Mouse (Mus musculus) CH12.LX (cell line): ENCODE results near the gene Gsg1l. TPM values are rescaled to one million over a fixed set of nuclear protein-coding genes. Genes with fewer than 3 reads are reported as not detected.

ENCODE experiments used
- DNase-seq: peaks from one replicate; pipeline ENCODE4 v3.0.0-alpha.2; 2013; ENCODE audit errors: extremely low read depth
- H3K27ac ChIP-seq: 2 replicates; pipeline ENCODE4 v1.5.1; 2012; ENCODE audit warnings: low read depth, mild to moderate bottlenecking, control low read depth, moderate library complexity; ENCODE audit not compliant: insufficient read depth
- H3K27me3 ChIP-seq: replicated peaks from 2 replicates; pipeline ENCODE3; 2012; ENCODE audit warnings: inconsistent platforms
- H3K36me3 ChIP-seq, 2 experiments: replicated peaks in 1 of 2; 2 replicates each; pipeline versions ENCODE3 to v1.6.1; 2012; ENCODE audit warnings: inconsistent platforms in 1 of 2, low read length in 1 of 2, mild to moderate bottlenecking in 1 of 2, mixed read lengths in 1 of 2, moderate library complexity in 1 of 2; ENCODE audit not compliant: control insufficient read depth in 1 of 2, insufficient read depth in 1 of 2
- H3K4me1 ChIP-seq, 2 experiments: 2 replicates each; pipeline ENCODE4 v1.6.1; 2012; ENCODE audit warnings: inconsistent platforms in 1 of 2, moderate library complexity in 1 of 2; ENCODE audit not compliant: insufficient read depth in 2 of 2, control insufficient read depth in 1 of 2
- H3K4me2 ChIP-seq: 2 replicates; pipeline ENCODE4 v1.6.1; 2012; ENCODE audit warnings: low read depth, mild to moderate bottlenecking, control low read depth; ENCODE audit not compliant: poor library complexity, insufficient read depth, severe bottlenecking
- H3K4me3 ChIP-seq, 3 experiments: fragments of 150-350 bp in 1 of 3; sonication (generic) in 1 of 3; replicated peaks in 1 of 3; 2 replicates each; pipeline versions ENCODE3 to v1.5.1; 2011 to 2012; ENCODE audit warnings: low read depth in 2 of 3, low read length in 2 of 3, mild to moderate bottlenecking in 2 of 3, moderate library complexity in 2 of 3, control low read depth in 1 of 3, improper control_type of control experiment in 1 of 3, inconsistent platforms in 1 of 3, mixed read lengths in 1 of 3; ENCODE audit not compliant: poor library complexity in 1 of 3
- H3K79me2 ChIP-seq: replicated peaks from 2 replicates; pipeline ENCODE4 v1.6.1; 2012; ENCODE audit warnings: mild to moderate bottlenecking, moderate library complexity; ENCODE audit not compliant: control insufficient read depth, poor library complexity, insufficient read depth, severe bottlenecking; ENCODE audit errors: extremely low read depth
- H3K9ac ChIP-seq: 2 replicates; pipeline ENCODE4 v1.6.1; 2012; ENCODE audit warnings: low read depth, mild to moderate bottlenecking, control low read depth, moderate library complexity; ENCODE audit not compliant: insufficient read depth
- H3K9me3 ChIP-seq: replicated peaks from 2 replicates; pipeline ENCODE3; 2012; ENCODE audit warnings: low read length, inconsistent platforms, mixed read lengths
- BHLHE40 ChIP-seq: IDR thresholded peaks from 2 replicates; pipeline ENCODE4 v1.6.1; 2011; ENCODE audit warnings: mild to moderate bottlenecking, low read depth, low read length, improper control_type of control experiment
- CHD1 ChIP-seq: IDR thresholded peaks from 2 replicates; pipeline ENCODE4 v1.6.1; 2012; ENCODE audit warnings: low read depth, low read length, improper control_type of control experiment, inconsistent platforms
- ELF1 ChIP-seq: IDR thresholded peaks from 2 replicates; pipeline ENCODE4 v1.6.1; 2014; ENCODE audit warnings: low read depth, mild to moderate bottlenecking, inconsistent platforms, low read length, improper control_type of control experiment
- KAT2A ChIP-seq: IDR thresholded peaks from 2 replicates; pipeline ENCODE4 v1.6.1; 2012; ENCODE audit warnings: low read length, improper control_type of control experiment, inconsistent platforms; ENCODE audit not compliant: insufficient replicate concordance
- MAFK ChIP-seq: IDR thresholded peaks from 2 replicates; pipeline ENCODE4 v1.6.1; 2011; ENCODE audit warnings: low read length, improper control_type of control experiment; ENCODE audit not compliant: insufficient replicate concordance
- MAX ChIP-seq: IDR thresholded peaks from 2 replicates; pipeline ENCODE4 v1.6.1; 2011; ENCODE audit warnings: low read length, improper control_type of control experiment
- MAZ ChIP-seq: IDR thresholded peaks from 2 replicates; pipeline ENCODE4 v1.6.1; 2012; ENCODE audit warnings: low read depth, mild to moderate bottlenecking, inconsistent platforms, low read length, improper control_type of control experiment, moderate library complexity
- NELFE ChIP-seq: IDR thresholded peaks from 2 replicates; pipeline ENCODE4 v1.6.1; 2011; ENCODE audit warnings: low read depth, low read length, improper control_type of control experiment
- NRF1 ChIP-seq: IDR thresholded peaks from 2 replicates; pipeline ENCODE4 v1.6.1; 2014; ENCODE audit warnings: low read depth, mild to moderate bottlenecking, inconsistent platforms, low read length, improper control_type of control experiment, moderate library complexity
- POLR2A ChIP-seq: IDR thresholded peaks from 2 replicates; pipeline ENCODE4 v1.6.1; 2011; ENCODE audit warnings: low read depth, mild to moderate bottlenecking, improper control_type of control experiment, low read length
- POLR2AphosphoS2 ChIP-seq: IDR thresholded peaks from 2 replicates; pipeline ENCODE4 v1.6.1; 2011; ENCODE audit warnings: low read depth, low read length, improper control_type of control experiment
- SMC3 ChIP-seq: IDR thresholded peaks from 2 replicates; pipeline ENCODE4 v1.6.1; 2011; ENCODE audit warnings: low read depth, low read length, improper control_type of control experiment
- TBP ChIP-seq: conservative IDR thresholded peaks from 2 replicates; pipeline ENCODE4 v1.6.1; 2011; ENCODE audit warnings: low read depth, low read length, improper control_type of control experiment
- UBTF ChIP-seq: IDR thresholded peaks from 2 replicates; pipeline ENCODE4 v1.6.1; 2012; ENCODE audit warnings: low read depth, mild to moderate bottlenecking, inconsistent platforms, low read length, improper control_type of control experiment, moderate library complexity
- USF1 ChIP-seq: IDR thresholded peaks from 2 replicates; pipeline ENCODE4 v1.6.1; 2014; ENCODE audit warnings: low read depth, mild to moderate bottlenecking, inconsistent platforms, low read length, improper control_type of control experiment
- ZC3H11A ChIP-seq: IDR thresholded peaks from 2 replicates; pipeline ENCODE4 v1.6.1; 2012; ENCODE audit warnings: low read depth, mild to moderate bottlenecking, inconsistent platforms, low read length, improper control_type of control experiment
- ZMIZ1 ChIP-seq: IDR thresholded peaks from 2 replicates; pipeline ENCODE4 v1.6.1; 2012; ENCODE audit warnings: low read depth, mild to moderate bottlenecking, inconsistent platforms, low read length, improper control_type of control experiment
- ZNF384 ChIP-seq: IDR thresholded peaks from 2 replicates; pipeline ENCODE4 v1.6.1; 2012; ENCODE audit warnings: low read depth, low read length, improper control_type of control experiment, inconsistent platforms
- dilution Hi-C: fragments of 300-500 bp; cut with MboI; formaldehyde crosslinking; loops from 2 replicates; pipeline ENCODE4 v1.14.3; 2020; ENCODE audit warnings: low sequenced_read_pairs; ENCODE audit not compliant: extremely low pct_unique_long_range_greater_than_20kb, extremely low pct_ligation_motif_present
- in situ Hi-C: fragments of 300-500 bp; cut with MboI; formaldehyde crosslinking; loops from 3 replicates; pipeline ENCODE4 v1.14.3; 2019; ENCODE audit warnings: low sequenced_read_pairs, low pct_ligation_motif_present, low pct_unique_long_range_greater_than_20kb, mixed read lengths
- polyA plus RNA-seq: library from polyadenylated mRNA; unstranded; fragments of >175 nt; gene quantifications from 2 replicates; pipeline ENCODE4 v1.2.1, GENCODE M21; 2012; ENCODE audit warnings: low read depth; ENCODE audit not compliant: insufficient read length
- total RNA-seq, 2 experiments: library from RNA; depleted of rRNA; stranded (reverse); fragments of 300-350 nt in 1 of 2; fragments of >200 nt in 1 of 2; gene quantifications; 2 replicates each; pipeline ENCODE4 v1.2.3; 2012 to 2014

The Gsg1l gene
- total and polyA plus RNA-seq, 3 experiments: not detected

DNA sequence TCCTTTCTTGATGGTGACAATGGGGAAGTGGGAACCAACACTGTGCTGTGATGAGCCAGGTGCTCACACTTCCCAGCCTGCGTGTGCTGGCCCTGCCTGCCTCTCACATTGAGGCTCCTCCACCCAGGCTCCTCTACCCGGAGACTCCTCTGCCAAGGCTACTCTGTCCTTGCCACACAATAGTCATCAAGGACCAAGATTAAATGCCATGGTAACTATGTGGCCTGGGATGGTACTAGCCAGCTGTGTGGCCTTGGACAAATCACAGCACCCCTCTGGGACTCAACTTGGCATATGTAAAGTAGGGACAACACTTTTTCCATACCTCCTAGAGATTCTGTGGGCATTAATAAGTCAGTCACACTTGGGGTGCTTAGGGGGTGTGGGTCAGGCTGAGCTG lies 182.3 kb downstream of the Gsg1l start:
- no peak overlapping the region for H3K9ac ChIP-seq
- H3K9me3 ChIP-seq: peaks cover 13% of the 10 kb centered on the region
- H3K36me3 ChIP-seq: no peaks in the 10 kb centered on the region
- peaks cover 24% of the 10 kb centered on the region for H3K27me3 ChIP-seq
- no peak overlapping the region for H3K4me2 ChIP-seq
- H3K27ac ChIP-seq: no peak overlapping the region
- dilution Hi-C loops: no loop called here
- no peak overlapping the region for H3K4me3 ChIP-seq
- peaks cover 4 to 19% of the 10 kb centered on the region in 2 experiments for H3K4me1 ChIP-seq
- H3K79me2 ChIP-seq: no peaks in the 10 kb centered on the region
- in situ Hi-C loops: no loop called here
- no peak for DNase-seq
- no peak for TF ChIP-seq NELFE

GRCm38 (mm10) chr7:125899036-125899435 lies 183.2 kb downstream of the Gsg1l start:
- H3K4me1 ChIP-seq: peaks cover 4 to 19% of the 10 kb centered on the region in 2 experiments
- no peak overlapping the region for H3K4me2 ChIP-seq
- dilution Hi-C loops (no loop called here), in situ Hi-C loops (no loop called here)
- H3K4me3 ChIP-seq: no peak overlapping the region
- no peaks in the 10 kb centered on the region for H3K79me2 ChIP-seq
- H3K36me3 ChIP-seq: no peaks in the 10 kb centered on the region
- H3K27ac ChIP-seq: no peak overlapping the region
- H3K27me3 ChIP-seq: peaks cover 24% of the 10 kb centered on the region
- TF ChIP-seq SMC3 (no peak), ZNF384 (no peak), MAX (peak; percentile 85), BHLHE40 (0 out of 2 replicates have a peak, but pooled peaks have one; percentile 39), NRF1 (no peak), TBP (no peak), POLR2A (no peak), KAT2A (no peak), ZMIZ1 (no peak), CHD1 (no peak), MAZ (no peak), ELF1 (no peak), USF1 (no peak), MAFK (no peak), UBTF (no peak), POLR2AphosphoS2 (no peak), ZC3H11A (no peak)
- H3K9me3 ChIP-seq: peaks cover 13% of the 10 kb centered on the region
- peak; percentile 40 for DNase-seq
- H3K9ac ChIP-seq: no peak overlapping the region
